In the genomic region with DNA sequence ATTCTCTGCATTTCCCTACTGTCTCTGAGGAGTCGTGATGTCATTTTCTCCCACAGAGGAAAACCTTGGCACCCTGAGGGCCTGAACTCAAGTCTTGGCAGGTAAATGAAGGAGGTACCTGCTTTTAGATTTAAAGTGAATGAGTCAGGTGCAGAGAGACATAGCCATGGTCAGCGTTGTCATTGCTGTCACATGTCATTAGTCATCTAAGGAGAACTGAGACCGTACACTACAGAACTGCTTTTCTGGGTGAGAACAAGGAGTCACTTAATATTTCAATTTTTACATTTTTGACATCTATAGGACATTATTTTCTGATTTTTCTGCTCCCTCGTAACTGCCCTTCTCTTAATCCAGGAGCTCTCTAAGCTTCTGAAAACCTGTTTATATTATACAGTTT, we compare ENCODE assay signal across 23 mouse cellular contexts. TPM values are rescaled to one million over a fixed set of nuclear protein-coding genes. Genes with fewer than 3 reads are reported as not detected.
DNase-seq lines count a peak whose midpoint lies in the region; ATAC-seq and TF ChIP-seq lines count a peak whose summit lies in the region.
"Had no signal": no experiment of that assay in that cellular context is flagged by ENCODE, and none has a peak within 500 bp of the region (broad histone marks: within the 10 kb centered on the region; RNA-seq: fewer than 3 reads in every experiment).

No protein-coding gene starts in this region.

- H3K36me3 ChIP-seq in lung, embryonic 15.5 days, result no peaks in the 10 kb centered on the region
- no peaks in the 10 kb centered on the region for H3K36me3 ChIP-seq in embryonic facial prominence, embryonic 14.5 days (ENCODE audit: control insufficient read depth, insufficient read depth, low read length)
- 0 out of 2 replicates have a peak, but pooled peaks cover 4% of the 10 kb centered on the region for H3K36me3 ChIP-seq in small intestine, adult 2 months (ENCODE audit: control insufficient read depth, insufficient read depth, low read length)
- H3K36me3 ChIP-seq: embryonic facial prominence, embryonic 12.5 days; forebrain, embryonic 10.5 days; heart, embryonic 10.5 days; hindbrain, embryonic 12.5 days had no signal

- no peaks in the 10 kb centered on the region for H3K27me3 ChIP-seq in lung, embryonic 15.5 days
- H3K27me3 ChIP-seq in embryonic facial prominence, embryonic 14.5 days (replicated peaks; ENCODE audit: control insufficient read depth, insufficient read depth, low read length), result no peaks in the 10 kb centered on the region
- H3K27me3 ChIP-seq in small intestine, adult 2 months (ENCODE audit: control insufficient read depth, insufficient read depth, low read length), result no peaks in the 10 kb centered on the region
- H3K27me3 ChIP-seq: embryonic facial prominence, embryonic 12.5 days; hindbrain, embryonic 12.5 days had no signal

- ATAC-seq in lung, embryonic 15.5 days (ENCODE audit: borderline replicate concordance, extremely low read depth, low FRiP score, low TSS enrichment), result no peak
- no peak for ATAC-seq in embryonic facial prominence, embryonic 14.5 days (ENCODE audit: low read depth)
- ATAC-seq: forebrain, embryonic 14.5 days; hindbrain, embryonic 16.5 days had no signal

- no peak overlapping the region for H3K4me3 ChIP-seq in lung, embryonic 15.5 days
- H3K4me3 ChIP-seq in embryonic facial prominence, embryonic 14.5 days (ENCODE audit: low read depth, low read length), result no peak overlapping the region
- H3K4me3 ChIP-seq in small intestine, adult 2 months (ENCODE audit: low read depth, low read length), result no peak overlapping the region
- H3K4me3 ChIP-seq: embryonic facial prominence, embryonic 12.5 days; erythroblast, embryonic 14.5 days; forebrain, embryonic 10.5 days; gastrocnemius, adult 2 months; heart, embryonic 10.5 days; hindbrain, embryonic 12.5 days had no signal

- H3K4me1 ChIP-seq in lung, embryonic 15.5 days, result 0 out of 2 replicates have a peak, but pooled peaks cover 12% of the 10 kb centered on the region
- peaks cover 8% of the 10 kb centered on the region; the same call in 1 of the 2 replicates for H3K4me1 ChIP-seq in embryonic facial prominence, embryonic 14.5 days (ENCODE audit: control insufficient read depth, insufficient read depth, low read length)
- peaks cover 27% of the 10 kb centered on the region; the same call in 1 of the 2 replicates for H3K4me1 ChIP-seq in small intestine, adult 2 months (ENCODE audit: control insufficient read depth, insufficient read depth, insufficient read length, low read length)
- H3K4me1 ChIP-seq: heart, embryonic 10.5 days had no signal

- H3K4me2 ChIP-seq in lung, embryonic 15.5 days, result no peak overlapping the region
- H3K4me2 ChIP-seq in embryonic facial prominence, embryonic 14.5 days (ENCODE audit: low read depth, low read length), result no peak overlapping the region
- H3K4me2 ChIP-seq: embryonic facial prominence, embryonic 12.5 days; hindbrain, embryonic 12.5 days had no signal

- peak overlapping the region; percentile 51 for H3K27ac ChIP-seq in lung, embryonic 15.5 days
- H3K27ac ChIP-seq in embryonic facial prominence, embryonic 14.5 days (replicated peaks; ENCODE audit: low read depth, low read length), result no peak overlapping the region; the same call in 1 of the 2 replicates
- peak overlapping the region; percentile 51; the same call in 1 of the 2 replicates for H3K27ac ChIP-seq in small intestine, adult 2 months (ENCODE audit: insufficient read depth, low read depth, low read length)
- H3K27ac ChIP-seq: embryonic facial prominence, embryonic 12.5 days; forebrain, embryonic 10.5 days; gastrocnemius, adult 2 months; heart, embryonic 10.5 days; hindbrain, embryonic 12.5 days had no signal

- DNase-seq in lung, postnatal 36 days, result no peak
- DNase-seq in embryonic facial prominence, embryonic 14.5 days (ENCODE audit: low spot score), result peak; percentile 5
- DNase-seq in cerebellum, adult 11 months, result no peak
- DNase-seq in layer of hippocampus, adult 18-20 months (ENCODE audit: low spot score in 2 of 2), result no peak
- DNase-seq: adrenal gland, adult 8-10 months; adrenal gland, postnatal 36 days; cerebellum, adult 8-10 months; cerebellum, postnatal 14 days; embryo, embryonic 11 days; gastrocnemius, adult 2 months; gastrocnemius, postnatal 25 days; heart, postnatal 10 days; heart, postnatal 4 days had no signal

- WGBS in lung, embryonic 15.5 days, result 56% methylated on average over 4 of the region's 4 CpGs
- WGBS in embryonic facial prominence, embryonic 14.5 days, result 68% methylated on average over 4 of the region's 4 CpGs
- 27% methylated on average over 4 of the region's 4 CpGs for WGBS in small intestine, adult 2 months

- no peaks in the 10 kb centered on the region for H3K9me3 ChIP-seq in lung, embryonic 15.5 days
- H3K9me3 ChIP-seq in embryonic facial prominence, embryonic 14.5 days (ENCODE audit: control insufficient read depth, low read length), result no peaks in the 10 kb centered on the region
- H3K9me3 ChIP-seq: embryonic facial prominence, embryonic 12.5 days; forebrain, embryonic 10.5 days; G1E; heart, embryonic 10.5 days; hindbrain, embryonic 12.5 days had no signal

- TF ChIP-seq CTCF in small intestine, adult 2 months (IDR thresholded peaks at IDR 0.05; ENCODE audit: extremely low read depth, insufficient read length, insufficient replicate concordance, low read depth, low read length), result no peak

- no peak overlapping the region for H3K9ac ChIP-seq in lung, embryonic 15.5 days
- H3K9ac ChIP-seq in embryonic facial prominence, embryonic 14.5 days (ENCODE audit: low read depth, low read length), result no peak overlapping the region
- H3K9ac ChIP-seq: embryonic facial prominence, embryonic 12.5 days; hindbrain, embryonic 12.5 days had no signal

- no peak for TF ChIP-seq POLR2A in small intestine, adult 2 months (IDR thresholded peaks at IDR 0.05; ENCODE audit: low read depth, low read length)

RNA-seq across cellular contexts. Expression of a gene that starts 16.0 kb away (rescaled TPM):
- 14.3 and 16.4 TPM in 2 replicates for polyA plus RNA-seq in lung, embryonic 15.5 days (2015; fragmentation: Nextera tagmentation; extraction: Ambion mirVana)
- polyA plus RNA-seq in embryonic facial prominence, embryonic 14.5 days (2014; fragmentation: Nextera tagmentation; extraction: Ambion mirVana), result 5.3 and 6.2 TPM in 2 replicates
- 16.3 and 19.6 TPM in 2 replicates for polyA plus RNA-seq in small intestine, adult 2 months (2012; rRNA removed)
- total RNA-seq in layer of hippocampus, adult 18-20 months (2021), result 1 to 10 TPM; 2.5 to 3.1 TPM

RNA-seq across cellular contexts. Expression of a gene that starts 58.8 kb away (rescaled TPM):
- 144 and 155 TPM in 2 replicates for polyA plus RNA-seq in lung, embryonic 15.5 days (2015; fragmentation: Nextera tagmentation; extraction: Ambion mirVana)
- polyA plus RNA-seq in embryonic facial prominence, embryonic 14.5 days (2014; fragmentation: Nextera tagmentation; extraction: Ambion mirVana), result 146 and 153 TPM in 2 replicates
- polyA plus RNA-seq in small intestine, adult 2 months (2012; rRNA removed), result 21.5 and 43.3 TPM in 2 replicates
- 10 to 100 TPM; 75.6 to 77.3 TPM for total RNA-seq in layer of hippocampus, adult 18-20 months (2021)
